Mouse (Mus musculus): ENCODE data around the gene Ppox. TPM values are rescaled to one million over a fixed set of nuclear protein-coding genes. Genes with fewer than 3 reads are reported as not detected.

Gene Ppox
- polyA plus RNA-seq, 1 experiment from 2014 or later = 53.1 TPM

DNA sequence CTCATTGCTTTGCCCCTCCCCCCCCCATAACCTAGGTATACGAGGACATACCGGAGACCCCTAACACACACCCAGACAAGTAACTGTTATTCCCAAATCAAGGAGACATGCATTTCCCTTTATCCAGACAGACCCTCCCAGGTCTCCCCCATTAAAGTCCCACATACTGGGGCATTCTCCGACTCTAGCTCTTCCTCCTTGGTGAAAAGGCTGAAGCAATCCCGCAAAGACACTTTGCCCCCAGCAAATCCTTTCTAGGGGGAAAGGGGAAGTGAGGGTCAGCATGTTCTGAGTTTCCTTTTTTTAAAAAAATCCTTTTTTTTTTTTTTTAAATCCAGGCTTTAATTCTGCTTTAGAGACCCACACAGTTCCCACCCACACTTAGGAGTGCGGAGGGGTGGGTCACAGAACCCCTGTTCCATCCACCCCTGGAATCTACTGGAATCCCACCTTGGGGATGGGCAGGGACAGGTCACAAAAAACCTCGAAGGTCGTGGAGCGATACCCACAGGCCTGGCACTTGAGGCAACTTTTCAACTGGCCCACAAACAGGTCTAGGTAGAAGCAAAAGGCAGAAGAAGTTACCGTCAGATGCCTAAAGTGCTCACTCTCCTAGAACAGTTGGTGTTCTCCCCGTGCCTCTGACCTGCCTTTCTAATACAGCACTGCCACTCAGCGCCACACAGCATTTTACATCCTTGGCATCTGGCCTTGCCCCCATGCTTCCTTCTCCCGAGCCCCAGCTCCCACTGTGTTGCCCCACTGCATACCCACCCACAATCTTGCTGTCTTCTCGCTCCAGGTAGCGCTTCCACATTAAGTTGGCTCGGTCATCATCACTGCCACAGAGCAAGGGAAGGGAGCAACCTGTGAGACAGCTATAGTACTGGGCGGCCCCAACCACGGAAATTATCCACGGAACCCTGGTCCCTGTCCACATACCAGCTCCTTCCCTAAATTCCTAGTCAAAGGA lies 2.5 kb upstream of the Ppox start:
- H3K36me3 ChIP-seq = peaks cover 24% of the 10 kb centered on the region
- no peaks in the 10 kb centered on the region for H3K9me3 ChIP-seq
- peaks cover 51% of the 10 kb centered on the region for H3K4me1 ChIP-seq
- H3K4me2 ChIP-seq (replicated peaks) = no peak overlapping the region
- H3K27ac ChIP-seq (replicated peaks) = no peak overlapping the region
- no peaks in the 10 kb centered on the region for H3K27me3 ChIP-seq
- no peak overlapping the region for H3K9ac ChIP-seq (replicated peaks)
- ATAC-seq (replicated peaks) = no peak
- 92% methylated on average over 18 of the region's 18 CpGs for WGBS
- no peak overlapping the region for H3K4me3 ChIP-seq

DNA sequence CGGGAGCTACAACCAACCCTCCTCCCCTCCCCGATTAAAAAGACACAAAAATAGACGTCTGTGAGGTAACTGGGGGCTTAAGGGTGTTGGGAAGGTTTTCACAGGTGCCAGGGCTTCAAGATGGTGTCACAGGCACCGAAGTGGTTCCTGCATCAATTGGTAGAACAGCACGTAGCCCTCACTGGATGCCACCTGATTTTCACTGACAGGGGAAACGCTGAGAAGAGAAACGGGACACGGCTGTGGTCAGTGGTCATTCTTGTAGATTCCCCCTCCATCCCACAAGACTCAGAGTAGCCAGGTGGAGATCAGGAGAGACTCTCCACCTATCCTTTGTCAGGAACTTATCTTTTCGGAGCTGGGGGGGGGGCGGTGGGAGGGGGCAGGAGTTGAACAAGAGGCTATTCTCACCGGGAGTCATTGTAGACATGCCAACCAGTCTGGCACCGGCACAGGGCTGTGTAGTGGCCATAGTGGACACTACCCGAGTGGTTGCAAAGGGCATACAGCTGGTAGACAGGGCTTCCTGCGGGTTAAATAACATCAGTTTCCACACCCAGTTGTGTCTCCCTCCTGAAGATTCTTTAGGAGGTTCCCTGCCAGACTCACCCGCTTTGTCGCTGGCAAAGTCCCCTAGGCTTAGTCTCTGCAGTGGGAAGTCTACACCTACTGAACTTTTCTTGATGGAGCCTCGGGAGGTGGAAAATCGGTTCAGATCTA lies 1.3 kb upstream of the Ppox start:
- H3K9ac ChIP-seq (replicated peaks) = no peak overlapping the region
- no peaks in the 10 kb centered on the region for H3K27me3 ChIP-seq
- no peak overlapping the region for H3K27ac ChIP-seq (replicated peaks)
- ATAC-seq (replicated peaks) = no peak
- H3K4me3 ChIP-seq = no peak overlapping the region
- H3K4me1 ChIP-seq = peaks cover 46% of the 10 kb centered on the region
- H3K9me3 ChIP-seq = no peaks in the 10 kb centered on the region
- H3K4me2 ChIP-seq (replicated peaks) = no peak overlapping the region
- WGBS = 76% methylated on average over 18 of the region's 18 CpGs
- peaks cover 34% of the 10 kb centered on the region for H3K36me3 ChIP-seq

DNA sequence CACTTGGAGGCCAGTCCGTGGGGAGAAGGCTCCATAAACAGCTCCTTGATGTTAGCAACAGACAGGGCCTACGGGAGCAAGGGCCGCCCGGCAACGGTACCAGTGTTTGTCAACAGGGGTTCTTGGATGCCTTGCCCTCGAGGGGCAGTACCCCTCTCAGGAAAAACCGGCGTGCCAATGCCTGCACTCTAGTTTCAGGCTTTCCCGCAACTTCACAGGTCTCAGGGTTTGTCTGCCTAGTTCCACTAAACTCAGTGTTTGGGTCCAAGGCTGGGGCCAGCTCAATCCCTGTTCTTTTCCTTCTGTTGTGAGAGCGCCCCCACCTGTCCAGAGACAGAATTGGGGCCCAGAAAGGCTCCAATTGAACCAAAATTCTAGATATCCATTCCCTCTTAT lies 540 bp upstream of the Ppox start:
- 2% methylated on average over 10 of the region's 10 CpGs for WGBS
- H3K4me1 ChIP-seq = peaks cover 39% of the 10 kb centered on the region
- peak overlapping the region; percentile 80 for H3K4me2 ChIP-seq (replicated peaks)
- peaks cover 41% of the 10 kb centered on the region for H3K36me3 ChIP-seq
- H3K9me3 ChIP-seq = no peaks in the 10 kb centered on the region
- no peaks in the 10 kb centered on the region for H3K27me3 ChIP-seq
- H3K9ac ChIP-seq (replicated peaks) = peak overlapping the region; percentile 45
- ATAC-seq (replicated peaks) = peak; percentile 41
- H3K27ac ChIP-seq (replicated peaks) = peak overlapping the region; percentile 79
- H3K4me3 ChIP-seq = peak overlapping the region; percentile 55

DNA sequence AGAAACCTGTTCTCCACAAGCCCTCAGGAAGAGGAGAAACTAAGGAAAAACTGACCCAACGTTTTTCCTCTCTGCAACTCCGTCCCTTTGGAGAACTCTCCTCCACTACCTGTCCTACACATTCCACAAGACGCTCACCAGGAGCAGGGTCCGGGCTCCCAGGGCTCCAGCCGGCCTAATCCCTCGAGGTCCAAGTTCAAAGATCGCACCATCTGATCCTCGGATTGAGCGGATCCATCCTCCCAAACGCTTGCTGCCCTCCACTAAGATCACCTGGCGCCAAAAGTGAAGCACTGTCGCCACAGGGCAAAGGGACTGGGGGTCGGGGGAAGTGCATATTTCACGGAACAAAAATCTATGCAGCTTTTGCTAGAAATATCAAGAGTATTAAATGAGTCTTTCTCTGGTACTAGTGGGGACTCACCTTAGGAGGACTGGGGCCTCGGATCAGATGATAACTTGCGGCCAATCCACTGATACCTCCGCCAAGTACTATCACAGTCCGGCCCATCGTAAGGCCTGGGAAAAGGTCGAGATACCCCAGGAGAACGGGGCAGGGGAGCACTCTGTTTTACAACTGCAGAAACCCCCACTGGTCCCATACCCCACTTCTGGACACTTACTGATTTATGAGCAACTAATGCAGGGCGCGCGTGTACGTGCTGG lies 603 bp downstream of the Ppox start:
- Histone ChIP-seq H3K4me3 (peak overlapping the region; percentile 55), H3K4me1 (peaks cover 28% of the 10 kb centered on the region), H3K9me3 (no peaks in the 10 kb centered on the region), H3K4me2 (replicated peaks) (peak overlapping the region; percentile 80), H3K36me3 (peaks cover 46% of the 10 kb centered on the region), H3K27me3 (no peaks in the 10 kb centered on the region), H3K9ac (replicated peaks) (peak overlapping the region; percentile 60), H3K27ac (replicated peaks) (no peak overlapping the region)
- 1% methylated on average over 25 of the region's 25 CpGs for WGBS
- no peak; the same call in 1 of the 2 replicates for ATAC-seq (replicated peaks)

DNA sequence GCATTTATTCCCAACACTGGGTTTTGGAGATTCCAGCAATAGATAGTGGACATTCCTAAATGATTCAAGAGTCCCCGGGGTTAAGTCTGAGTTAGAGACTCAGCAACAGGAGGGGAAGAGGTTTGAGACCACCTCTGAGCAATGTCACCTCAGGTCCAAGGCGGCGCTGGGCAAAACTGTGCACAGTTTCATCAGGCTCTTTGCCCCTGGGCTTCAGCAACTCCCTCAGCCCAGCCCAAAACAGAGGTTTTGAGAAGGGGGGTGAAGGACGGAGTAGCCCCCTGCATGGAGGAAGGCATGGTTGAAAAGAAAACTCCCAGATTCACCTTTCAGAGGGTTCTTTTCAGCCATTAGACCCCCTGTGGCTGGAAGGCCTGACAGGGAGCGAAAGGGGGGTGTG lies 1.3 kb downstream of the Ppox start:
- WGBS = 67% methylated on average over 5 of the region's 5 CpGs
- Histone ChIP-seq H3K9ac (replicated peaks) (peak overlapping the region; percentile 60; the same call in 1 of the 2 replicates), H3K9me3 (no peaks in the 10 kb centered on the region), H3K27ac (replicated peaks) (no peak overlapping the region), H3K4me1 (peaks cover 25% of the 10 kb centered on the region), H3K27me3 (no peaks in the 10 kb centered on the region), H3K4me2 (replicated peaks) (peak overlapping the region; percentile 80), H3K4me3 (peak overlapping the region; percentile 55), H3K36me3 (peaks cover 52% of the 10 kb centered on the region)
- no peak for ATAC-seq (replicated peaks)

DNA sequence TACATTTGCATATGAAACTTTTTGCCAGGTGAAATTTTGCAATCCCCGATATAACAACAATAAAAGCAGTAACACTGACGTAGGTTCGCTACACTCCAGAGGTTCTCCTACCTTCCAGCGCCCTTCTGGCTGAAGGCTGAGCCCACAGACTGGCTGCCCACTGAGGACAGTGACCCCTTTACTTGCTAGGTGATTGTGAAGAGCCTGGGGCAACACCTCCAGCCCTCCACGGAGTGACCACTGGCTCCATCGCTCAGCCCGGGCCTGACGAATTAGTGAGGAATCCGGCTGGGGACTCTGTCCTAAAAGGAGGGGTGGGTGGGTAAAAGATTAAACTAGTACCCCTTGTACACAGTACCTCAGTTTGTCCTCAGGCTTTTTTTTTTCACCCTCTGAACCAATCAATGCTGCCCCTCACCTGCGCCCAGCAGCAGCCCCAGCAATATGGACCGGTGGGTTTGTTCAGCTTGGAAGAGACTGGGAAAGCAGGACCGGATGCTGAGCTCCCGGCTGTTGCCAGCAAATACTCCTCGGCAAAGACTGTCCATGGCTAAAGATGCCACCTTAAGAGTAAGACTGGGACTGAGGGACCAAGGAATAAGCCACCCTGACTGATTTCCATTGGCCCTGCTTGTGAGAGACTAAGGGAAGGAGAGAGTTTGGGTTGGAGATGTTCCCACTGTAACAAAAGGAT lies 1.8 kb downstream of the Ppox start:
- H3K4me3 ChIP-seq = no peak overlapping the region
- WGBS = 92% methylated on average over 14 of the region's 14 CpGs
- peaks cover 54% of the 10 kb centered on the region for H3K36me3 ChIP-seq
- no peaks in the 10 kb centered on the region for H3K27me3 ChIP-seq
- H3K4me1 ChIP-seq = peaks cover 25% of the 10 kb centered on the region
- ATAC-seq (replicated peaks) = no peak
- no peak overlapping the region for H3K9ac ChIP-seq (replicated peaks)
- H3K4me2 ChIP-seq (replicated peaks) = no peak overlapping the region
- H3K27ac ChIP-seq (replicated peaks) = no peak overlapping the region
- no peaks in the 10 kb centered on the region for H3K9me3 ChIP-seq

DNA sequence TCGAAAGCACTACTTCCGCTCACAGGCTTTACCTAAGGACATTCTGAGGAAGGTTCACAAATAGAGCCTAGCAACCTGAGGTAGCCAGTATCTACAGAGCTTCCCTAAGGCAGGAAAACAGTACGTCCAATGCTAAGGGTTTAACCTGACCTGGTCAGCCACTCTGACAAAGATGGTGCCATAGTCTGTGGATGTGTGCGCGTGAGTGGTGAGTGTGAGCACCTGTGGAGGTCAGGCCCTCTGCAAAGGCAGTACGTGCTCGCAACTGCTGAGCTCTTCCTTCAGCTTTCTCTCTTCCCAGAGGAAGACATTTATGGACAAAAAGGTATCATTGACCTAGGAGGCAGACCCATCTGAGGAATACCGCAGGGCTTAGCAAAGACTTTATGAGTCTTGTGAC lies 2.5 kb downstream of the Ppox start:
- no peak overlapping the region for H3K4me3 ChIP-seq
- no peaks in the 10 kb centered on the region for H3K27me3 ChIP-seq
- H3K9ac ChIP-seq (replicated peaks) = no peak overlapping the region
- ATAC-seq (replicated peaks) = no peak
- peaks cover 25% of the 10 kb centered on the region for H3K4me1 ChIP-seq
- H3K27ac ChIP-seq (replicated peaks) = no peak overlapping the region
- H3K4me2 ChIP-seq (replicated peaks) = no peak overlapping the region
- H3K36me3 ChIP-seq = peaks cover 56% of the 10 kb centered on the region
- WGBS = 94% methylated on average over 8 of the region's 8 CpGs
- no peaks in the 10 kb centered on the region for H3K9me3 ChIP-seq

DNA sequence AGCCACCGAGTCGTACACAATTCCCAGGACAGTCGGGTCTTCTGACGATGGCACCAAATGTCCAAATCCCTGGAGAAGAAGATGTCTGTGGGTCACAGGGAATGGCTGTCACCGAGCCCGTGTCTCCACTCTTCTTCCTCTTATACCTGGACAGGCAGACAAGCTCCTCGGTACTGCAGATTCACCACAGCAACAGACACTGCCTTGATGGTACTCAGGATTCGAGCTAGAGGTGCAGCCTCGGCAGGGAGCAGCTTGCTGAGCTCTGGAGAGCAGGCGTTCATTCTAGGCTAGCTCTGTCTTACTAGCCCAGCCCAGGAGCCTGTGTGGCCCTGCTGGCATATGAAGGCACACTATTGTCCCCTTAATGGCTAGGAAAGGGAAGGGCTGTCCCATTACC lies 3.2 kb downstream of the Ppox start:
- H3K4me1 ChIP-seq = peaks cover 25% of the 10 kb centered on the region
- WGBS = 89% methylated on average over 10 of the region's 10 CpGs
- ATAC-seq (replicated peaks) = no peak
- no peaks in the 10 kb centered on the region for H3K27me3 ChIP-seq
- no peak overlapping the region for H3K27ac ChIP-seq (replicated peaks)
- no peak overlapping the region for H3K4me2 ChIP-seq (replicated peaks)
- H3K36me3 ChIP-seq = peaks cover 61% of the 10 kb centered on the region
- H3K4me3 ChIP-seq = no peak overlapping the region
- no peaks in the 10 kb centered on the region for H3K9me3 ChIP-seq
- H3K9ac ChIP-seq (replicated peaks) = no peak overlapping the region

DNA sequence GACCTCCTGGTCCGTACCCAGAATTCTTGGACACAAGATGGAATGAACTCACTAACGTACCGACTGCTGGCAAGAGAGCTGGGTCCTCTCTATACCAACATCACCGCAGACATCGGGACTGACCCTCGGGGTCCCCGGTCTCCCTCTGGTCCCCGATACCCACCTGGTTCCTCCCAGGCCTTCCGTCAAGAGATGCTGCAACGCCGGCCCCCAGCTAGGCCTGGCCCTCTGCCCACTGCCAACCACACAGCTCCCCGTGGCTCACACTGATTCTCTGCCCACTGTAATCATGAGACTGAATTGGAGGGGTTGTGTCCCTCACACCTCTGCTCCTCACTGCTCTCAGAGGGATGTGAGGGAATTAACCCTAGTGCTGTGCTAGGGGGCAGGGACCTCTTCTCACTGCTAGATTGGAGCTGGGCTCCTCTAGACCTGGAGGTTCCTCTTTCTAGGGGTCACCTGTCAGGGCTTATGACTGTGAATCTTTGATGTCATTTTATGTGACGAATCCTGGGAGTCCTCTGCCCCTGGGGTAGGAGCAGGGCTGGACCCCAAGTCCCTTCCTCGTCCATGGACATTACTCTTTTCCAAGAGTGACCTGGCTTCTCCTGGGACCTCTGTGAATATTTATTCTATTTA lies 4.8 kb downstream of the Ppox start:
- H3K27ac ChIP-seq (replicated peaks) = no peak overlapping the region
- no peak overlapping the region for H3K9ac ChIP-seq (replicated peaks)

DNA sequence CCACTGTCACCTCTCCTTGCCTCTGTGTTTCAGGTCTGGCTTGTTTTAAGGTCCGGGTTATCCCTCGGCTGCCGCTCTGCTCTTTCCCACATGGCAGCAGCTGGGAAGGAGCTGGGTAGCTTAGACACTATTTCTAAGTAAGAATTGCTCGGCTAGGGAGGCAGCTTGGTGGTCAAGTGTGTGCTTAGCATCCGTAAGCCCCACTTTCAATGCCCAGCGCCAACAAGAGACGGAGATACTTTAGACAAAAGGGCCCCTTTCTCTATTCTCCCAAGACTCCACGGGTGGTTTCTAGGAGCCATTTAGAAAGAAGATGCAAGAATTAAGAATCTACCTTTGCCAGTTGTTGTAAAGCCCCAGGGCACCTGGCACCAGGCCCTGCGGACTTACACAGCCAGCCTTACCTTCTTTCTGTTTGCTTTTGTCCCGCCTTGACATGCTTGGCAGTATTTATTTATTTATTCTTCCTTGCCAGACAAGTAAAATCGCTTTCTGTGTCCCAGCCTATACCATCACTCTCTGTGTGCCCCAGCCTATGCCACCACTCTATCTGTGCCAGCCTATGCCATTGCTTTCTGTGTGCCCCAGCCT lies 5.7 kb downstream of the Ppox start:
- 68% methylated on average over 11 of the region's 11 CpGs for WGBS
- Histone ChIP-seq H3K4me1 (peaks cover 31% of the 10 kb centered on the region), H3K27me3 (no peaks in the 10 kb centered on the region), H3K27ac (replicated peaks) (no peak overlapping the region), H3K4me2 (replicated peaks) (no peak overlapping the region), H3K4me3 (no peak overlapping the region), H3K36me3 (peaks cover 60% of the 10 kb centered on the region), H3K9ac (replicated peaks) (no peak overlapping the region), H3K9me3 (no peaks in the 10 kb centered on the region)
- no peak for ATAC-seq (replicated peaks)

More for the DNA sequence above, 4.8 kb downstream of the Ppox start:
- H3K27me3 ChIP-seq = no peaks in the 10 kb centered on the region
- H3K36me3 ChIP-seq = peaks cover 60% of the 10 kb centered on the region
- no peaks in the 10 kb centered on the region for H3K9me3 ChIP-seq
- no peak overlapping the region for H3K4me3 ChIP-seq
- peaks cover 30% of the 10 kb centered on the region for H3K4me1 ChIP-seq
- 91% methylated on average over 14 of the region's 14 CpGs for WGBS
- no peak overlapping the region for H3K4me2 ChIP-seq (replicated peaks)
- no peak for ATAC-seq (replicated peaks)

DNA sequence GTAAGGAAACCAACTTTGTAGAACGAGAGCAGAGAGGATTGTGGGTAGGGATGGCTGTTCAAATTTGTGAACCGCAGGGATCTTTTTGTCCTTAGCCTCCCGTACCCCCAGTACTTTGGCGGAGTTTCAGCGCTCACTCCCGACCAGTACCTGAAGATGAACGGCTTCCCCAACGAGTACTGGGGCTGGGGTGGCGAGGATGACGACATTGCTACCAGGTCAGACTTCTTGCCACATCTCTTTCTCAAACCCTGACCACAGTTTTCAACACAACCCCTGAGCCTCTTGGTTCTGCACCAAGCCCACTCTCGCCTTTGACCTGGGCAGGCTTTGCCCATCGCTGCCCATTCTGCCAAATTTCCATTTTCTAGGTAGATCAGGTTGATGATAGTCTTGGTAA lies 6.8 kb downstream of the Ppox start:
- Histone ChIP-seq H3K27ac (replicated peaks) (no peak overlapping the region), H3K4me3 (no peak overlapping the region), H3K9ac (replicated peaks) (no peak overlapping the region), H3K4me2 (replicated peaks) (no peak overlapping the region), H3K27me3 (no peaks in the 10 kb centered on the region), H3K36me3 (peaks cover 60% of the 10 kb centered on the region), H3K9me3 (no peaks in the 10 kb centered on the region), H3K4me1 (peaks cover 28% of the 10 kb centered on the region)
- ATAC-seq (replicated peaks) = no peak
- 91% methylated on average over 12 of the region's 12 CpGs for WGBS

Data from forebrain, embryonic 15.5 days (tissue).